Mouse (Mus musculus) cerebellum, postnatal 14 days (tissue): ENCODE results near the gene Lmx1b.
A peak's percentile ranks its signal among the peaks of the same experiment; 100 is the strongest.

ENCODE experiments used
- DNase-seq, 2 experiments: peaks; one replicate each; pipeline ENCODE4 v3.0.0; 2021; ENCODE audit warnings: mixed read lengths in 2 of 2

Lmx1b gene

GRCm38 (mm10) chr2:33643721-33644713 lies 3.7 kb upstream of the Lmx1b start:
- no peak for DNase-seq

- peak; percentile 87 to 90 for DNase-seq
These were observed 2.5 kb upstream of the Lmx1b start for GRCm38 (mm10) chr2:33642650-33643458.

- DNase-seq = no peak
These were observed 1.7 kb upstream of the Lmx1b start for GRCm38 (mm10) chr2:33641859-33642571.

GRCm38 (mm10) chr2:33640978-33641858 lies 907 bp upstream of the Lmx1b start:
- no peak for DNase-seq

GRCm38 (mm10) chr2:33639301-33640170 lies 775 bp downstream of the Lmx1b start:
- peak in 1 of 2 experiments; percentile 31 for DNase-seq

GRCm38 (mm10) chr2:33638141-33638733 lies 2.1 kb downstream of the Lmx1b start:
- no peak for DNase-seq

GRCm38 (mm10) chr2:33637288-33637687 lies 3.0 kb downstream of the Lmx1b start:
- no peak for DNase-seq

- DNase-seq = peak in 1 of 2 experiments; percentile 36
These were observed 3.6 kb downstream of the Lmx1b start for GRCm38 (mm10) chr2:33636628-33637188.

- DNase-seq = no peak
These were observed 4.2 kb downstream of the Lmx1b start for GRCm38 (mm10) chr2:33636117-33636521.

GRCm38 (mm10) chr2:33635323-33636116 lies 4.8 kb downstream of the Lmx1b start:
- DNase-seq = no peak

- DNase-seq = no peak
These were observed 5.7 kb downstream of the Lmx1b start for GRCm38 (mm10) chr2:33634481-33635090.

- DNase-seq = no peak
These were observed 6.4 kb downstream of the Lmx1b start for GRCm38 (mm10) chr2:33633955-33634354.

GRCm38 (mm10) chr2:33633237-33633636 lies 7.1 kb downstream of the Lmx1b start:
- no peak for DNase-seq

GRCm38 (mm10) chr2:33632551-33633059 lies 7.7 kb downstream of the Lmx1b start:
- DNase-seq = no peak

- DNase-seq = no peak
These were observed 8.5 kb downstream of the Lmx1b start for GRCm38 (mm10) chr2:33631708-33632343.

GRCm38 (mm10) chr2:33631022-33631707 lies 9.1 kb downstream of the Lmx1b start:
- no peak for DNase-seq
